Mouse (Mus musculus): ENCODE results near the gene Foxo1. TPM values are rescaled to one million over a fixed set of nuclear protein-coding genes. Genes with fewer than 3 reads are reported as not detected.

Gene Foxo1
- polyA plus RNA-seq (2016; fragmentation: Nextera tagmentation; extraction: Ambion mirVana) = 1.9 and 2.1 TPM in 2 replicates

GRCm38 (mm10) chr3:52267652-52268486, at the start of gene Foxo1:
Gene Foxo1 (plus strand): TSS chr3:52268336.
- peaks cover 82% of the 10 kb centered on the region for H3K27me3 ChIP-seq (ENCODE audit: low read depth, poor library complexity, severe bottlenecking)
- H3K27ac ChIP-seq (replicated peaks) = peak within 1 kb of the TSS; percentile 84

GRCm38 (mm10) chr3:52218864-52219263, 49.3 kb upstream of the Foxo1 start:
- no peaks in the 10 kb centered on the region for H3K36me3 ChIP-seq
- no peak overlapping the region for H3K4me3 ChIP-seq
- no peak for DNase-seq (ENCODE audit: low spot score)
- H3K27me3 ChIP-seq (ENCODE audit: low read depth, poor library complexity, severe bottlenecking) = no peaks in the 10 kb centered on the region
- WGBS = 90% methylated on average over 7 of the region's 7 CpGs
- H3K27ac ChIP-seq (replicated peaks) = no peak overlapping the region
- H3K9me3 ChIP-seq (replicated peaks) = no peaks in the 10 kb centered on the region
- no peaks in the 10 kb centered on the region for H3K4me1 ChIP-seq

More at GRCm38 (mm10) chr3:52267652-52268486, at the start of gene Foxo1:
- DNase-seq (ENCODE audit: low spot score) = peak; percentile 91
- H3K4me3 ChIP-seq = peak within 1 kb of the TSS; percentile 82
- WGBS = under 1% methylated on average over 85 of the region's 85 CpGs
- peaks cover 36% of the 10 kb centered on the region for H3K4me1 ChIP-seq
- no peaks in the 10 kb centered on the region for H3K36me3 ChIP-seq
- H3K9me3 ChIP-seq (replicated peaks) = no peaks in the 10 kb centered on the region

DNA sequence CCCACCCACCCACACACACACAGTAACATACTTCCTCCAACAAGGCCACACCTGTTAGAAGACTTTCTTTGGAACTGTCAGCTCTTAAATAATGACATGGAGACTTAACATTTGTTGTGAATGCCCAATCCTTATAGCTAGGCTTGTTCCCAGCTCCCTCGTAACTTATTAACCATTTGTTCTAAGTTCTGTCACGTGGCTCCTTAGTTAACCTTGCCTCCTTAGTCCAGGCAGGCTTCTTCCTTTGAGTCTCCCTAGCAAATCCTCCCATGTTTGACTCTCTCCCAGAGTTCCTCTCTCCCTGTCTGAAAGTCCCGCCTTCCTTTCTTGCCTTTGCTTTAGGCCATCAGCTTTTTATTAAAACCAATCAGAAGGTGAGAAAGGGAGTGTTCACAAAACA, 47.1 kb upstream of the Foxo1 start:
- no peaks in the 10 kb centered on the region for H3K36me3 ChIP-seq
- no peaks in the 10 kb centered on the region for H3K27me3 ChIP-seq (ENCODE audit: low read depth, poor library complexity, severe bottlenecking)
- no peak overlapping the region for H3K4me3 ChIP-seq
- H3K4me1 ChIP-seq = no peaks in the 10 kb centered on the region
- no peak overlapping the region for H3K27ac ChIP-seq (replicated peaks)
- no peak for DNase-seq (ENCODE audit: low spot score)
- 83% methylated on average over 3 of the region's 3 CpGs for WGBS
- H3K9me3 ChIP-seq (replicated peaks) = no peaks in the 10 kb centered on the region

DNA sequence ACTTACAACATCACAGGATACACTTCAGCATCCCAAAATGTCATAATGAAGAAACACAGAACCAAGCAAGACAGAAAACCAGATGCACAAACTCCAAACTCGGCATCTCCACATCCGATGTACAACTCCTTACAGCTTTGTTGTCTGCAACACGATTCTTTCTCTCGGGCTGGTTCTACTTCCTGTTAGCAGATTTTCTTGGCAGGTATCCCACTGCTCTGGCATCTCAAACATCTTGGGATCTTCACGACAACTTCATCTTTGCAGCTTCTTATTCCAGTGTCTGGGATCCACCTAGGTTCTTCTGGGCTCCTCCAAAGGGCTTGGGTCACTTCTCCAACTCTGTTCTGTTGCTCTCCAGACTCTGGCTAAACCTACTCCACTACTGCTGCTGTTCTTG, 46.2 kb upstream of the Foxo1 start:
- Histone ChIP-seq H3K27ac (replicated peaks) (no peak overlapping the region), H3K4me1 (no peaks in the 10 kb centered on the region), H3K9me3 (replicated peaks) (no peaks in the 10 kb centered on the region), H3K4me3 (no peak overlapping the region), H3K27me3 (ENCODE audit: low read depth, poor library complexity, severe bottlenecking) (no peaks in the 10 kb centered on the region), H3K36me3 (no peaks in the 10 kb centered on the region)
- DNase-seq (ENCODE audit: low spot score) = no peak
- WGBS = 82% methylated on average over 5 of the region's 5 CpGs

- H3K36me3 ChIP-seq = no peaks in the 10 kb centered on the region
- H3K27me3 ChIP-seq (ENCODE audit: low read depth, poor library complexity, severe bottlenecking) = no peaks in the 10 kb centered on the region
- DNase-seq (ENCODE audit: low spot score) = no peak
- WGBS = 89% methylated on average over 4 of the region's 4 CpGs
- no peaks in the 10 kb centered on the region for H3K4me1 ChIP-seq
- no peaks in the 10 kb centered on the region for H3K9me3 ChIP-seq (replicated peaks)
- no peak overlapping the region for H3K4me3 ChIP-seq
- no peak overlapping the region for H3K27ac ChIP-seq (replicated peaks)
These were observed 31.6 kb upstream of the Foxo1 start for GRCm38 (mm10) chr3:52236488-52236887.

DNA sequence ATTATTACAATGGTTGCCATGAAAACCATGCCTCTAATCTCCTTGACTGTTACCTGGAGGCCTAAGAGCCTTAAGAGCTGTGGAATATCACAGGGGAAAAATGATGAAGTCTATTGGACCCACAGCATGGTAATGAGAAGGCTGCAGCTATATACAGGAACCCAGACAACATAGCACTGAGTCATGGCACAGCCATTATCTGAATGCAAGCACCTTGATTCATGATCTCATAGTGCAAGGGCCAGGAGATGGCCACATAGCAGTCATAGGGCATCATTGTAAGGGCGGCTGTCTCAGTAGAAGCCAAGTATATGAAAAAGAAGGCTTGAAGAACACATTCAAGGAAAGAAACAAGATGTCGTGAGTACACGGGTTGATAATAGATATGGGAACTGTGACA, 31.0 kb upstream of the Foxo1 start:
- Histone ChIP-seq H3K9me3 (replicated peaks) (no peaks in the 10 kb centered on the region), H3K36me3 (no peaks in the 10 kb centered on the region), H3K27me3 (ENCODE audit: low read depth, poor library complexity, severe bottlenecking) (no peaks in the 10 kb centered on the region), H3K27ac (replicated peaks) (no peak overlapping the region), H3K4me1 (no peaks in the 10 kb centered on the region), H3K4me3 (no peak overlapping the region)
- no peak for DNase-seq (ENCODE audit: low spot score)
- 91% methylated on average over 3 of the region's 3 CpGs for WGBS

DNA sequence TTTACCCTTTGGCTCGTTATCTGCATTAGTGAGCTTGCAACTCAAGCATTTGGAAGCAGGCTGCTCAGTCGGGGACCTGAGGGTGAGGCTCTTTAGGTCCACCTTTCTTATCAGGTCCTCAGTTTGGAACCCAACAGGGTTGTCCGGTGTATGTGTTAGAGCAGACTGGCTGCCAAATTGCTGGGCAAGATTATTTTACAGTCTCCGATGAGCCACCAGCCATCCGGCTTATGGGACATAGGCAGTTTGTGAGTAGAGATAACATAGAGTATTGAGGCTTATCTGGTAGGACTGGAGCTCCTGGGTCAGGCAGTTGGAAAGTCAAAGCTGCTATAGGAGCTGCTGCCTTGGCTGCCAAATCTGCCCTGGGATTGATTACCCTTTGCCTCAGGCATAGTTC, 27.1 kb upstream of the Foxo1 start:
- Histone ChIP-seq H3K27ac (replicated peaks) (no peak overlapping the region), H3K9me3 (replicated peaks) (no peaks in the 10 kb centered on the region), H3K4me1 (no peaks in the 10 kb centered on the region), H3K36me3 (no peaks in the 10 kb centered on the region), H3K27me3 (ENCODE audit: low read depth, poor library complexity, severe bottlenecking) (no peaks in the 10 kb centered on the region), H3K4me3 (no peak overlapping the region)
- WGBS = 85% methylated on average over 5 of the region's 5 CpGs
- no peak for DNase-seq (ENCODE audit: low spot score)

DNA sequence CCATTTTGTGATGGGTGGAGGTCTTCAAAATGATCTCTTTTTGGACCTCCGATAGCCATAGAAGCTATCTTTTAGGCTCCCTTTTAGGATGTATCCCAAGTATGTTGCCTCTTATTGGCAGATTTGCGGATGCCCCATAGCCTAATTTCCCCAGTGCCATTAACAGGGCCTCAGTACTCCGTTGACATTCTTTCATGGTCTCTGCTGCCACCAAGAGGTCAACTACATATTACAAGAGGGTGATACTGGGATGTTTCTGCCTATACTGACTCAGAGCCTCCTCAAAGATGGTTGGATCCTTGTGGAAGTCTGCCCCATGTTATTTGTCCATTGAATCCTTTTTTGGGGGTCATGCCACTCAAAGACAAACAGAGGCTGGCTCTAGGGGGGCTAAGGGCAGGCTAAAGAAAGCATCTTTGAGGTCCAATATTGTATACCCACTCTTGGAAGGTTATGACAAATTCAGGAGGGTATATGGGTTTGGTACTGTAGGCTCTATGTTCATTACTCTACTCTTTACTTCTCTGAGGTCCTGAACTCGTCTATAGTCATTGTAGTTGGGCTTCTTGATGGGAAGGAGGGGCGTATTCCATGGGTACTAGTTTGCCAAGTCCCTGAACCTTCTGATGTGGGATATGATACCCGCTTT, 25.6 kb upstream of the Foxo1 start:
- Histone ChIP-seq H3K27ac (replicated peaks) (no peak overlapping the region), H3K4me1 (no peaks in the 10 kb centered on the region), H3K27me3 (ENCODE audit: low read depth, poor library complexity, severe bottlenecking) (no peaks in the 10 kb centered on the region), H3K36me3 (no peaks in the 10 kb centered on the region), H3K4me3 (no peak overlapping the region), H3K9me3 (replicated peaks) (no peaks in the 10 kb centered on the region)
- peak; percentile 64 for DNase-seq (ENCODE audit: low spot score)
- 44% methylated on average over 6 of the region's 6 CpGs for WGBS

DNA sequence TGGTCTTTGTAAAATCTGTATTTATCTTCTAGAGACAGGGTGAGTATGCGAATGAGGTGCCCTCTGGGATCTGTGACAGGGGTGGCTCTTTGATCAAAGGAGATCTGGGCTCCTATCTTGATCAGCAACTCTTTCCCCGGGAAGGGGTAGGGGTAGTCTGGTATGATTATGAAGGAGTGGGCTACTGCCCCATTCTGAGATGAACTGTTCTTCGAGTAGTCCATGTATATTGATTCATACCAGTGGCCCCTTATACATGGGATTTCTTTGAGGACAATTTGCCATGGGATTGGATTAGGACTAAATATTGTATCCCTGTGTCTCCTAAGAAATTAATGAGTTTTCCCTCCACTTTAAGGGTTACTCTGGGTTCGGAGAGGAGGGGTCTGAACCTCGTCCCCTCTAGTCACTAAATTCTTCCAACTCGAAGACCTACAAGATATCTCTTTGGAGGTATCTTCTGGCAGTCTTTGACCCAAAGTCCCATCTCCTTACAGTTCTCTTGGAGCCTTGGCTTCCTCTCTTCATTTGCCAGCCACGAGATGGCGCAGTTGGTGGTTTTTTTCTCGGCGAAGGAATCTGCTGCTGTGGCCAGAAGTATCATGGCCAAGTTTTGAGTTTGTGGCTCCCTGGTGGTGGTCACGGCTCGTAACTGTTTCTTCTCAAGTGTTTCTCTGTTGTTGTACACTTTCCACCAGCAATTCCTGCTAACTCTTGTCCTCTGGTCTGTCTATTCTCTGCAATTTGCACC, 24.7 kb upstream of the Foxo1 start:
- H3K4me1 ChIP-seq = no peaks in the 10 kb centered on the region

DNA sequence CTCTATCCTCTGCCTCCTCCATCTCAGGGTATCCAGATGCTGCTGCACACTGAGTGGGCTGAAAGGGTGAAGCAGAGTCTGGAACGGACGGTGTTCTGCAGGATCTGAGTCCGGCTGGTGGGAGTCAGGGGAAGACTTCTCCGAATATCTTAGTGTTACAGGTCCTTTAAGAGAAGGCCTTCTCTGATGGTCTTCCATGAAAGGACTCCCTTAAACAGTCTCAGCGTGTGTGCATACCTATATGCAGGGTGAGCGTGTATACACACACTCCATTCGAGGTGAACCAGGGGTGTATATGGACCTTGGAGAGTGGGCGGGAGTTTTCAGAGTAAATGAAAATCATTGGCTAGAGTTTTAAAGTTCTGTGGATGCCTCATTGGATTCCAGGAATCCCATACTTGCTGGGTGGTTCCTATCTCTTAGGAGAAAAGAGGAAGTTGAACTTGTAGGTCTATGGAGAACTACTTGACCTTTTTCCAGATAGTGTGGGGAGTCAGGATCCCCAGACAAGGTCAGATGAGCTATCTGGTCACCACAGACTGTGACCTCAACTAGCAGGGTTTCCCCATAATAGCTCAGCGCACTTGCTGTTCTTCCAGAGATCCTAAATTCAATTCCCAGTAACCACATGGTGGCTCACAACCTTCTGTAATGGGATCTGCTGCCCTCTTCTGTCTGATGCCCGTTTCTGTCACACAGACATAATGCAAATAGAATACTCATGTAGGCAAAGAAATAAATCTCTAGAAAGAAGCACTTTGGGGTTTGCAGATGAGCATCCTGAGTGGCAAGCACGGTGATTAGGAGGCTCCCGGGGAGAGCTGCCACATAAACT, 21.9 kb upstream of the Foxo1 start:
- H3K4me1 ChIP-seq = no peaks in the 10 kb centered on the region
- no peak overlapping the region for H3K4me3 ChIP-seq
- no peaks in the 10 kb centered on the region for H3K36me3 ChIP-seq
- 82% methylated on average over 12 of the region's 12 CpGs for WGBS
- H3K27me3 ChIP-seq (ENCODE audit: low read depth, poor library complexity, severe bottlenecking) = no peaks in the 10 kb centered on the region
- no peak overlapping the region for H3K27ac ChIP-seq (replicated peaks)
- DNase-seq (ENCODE audit: low spot score) = no peak
- no peaks in the 10 kb centered on the region for H3K9me3 ChIP-seq (replicated peaks)

More for the DNA sequence above, 24.7 kb upstream of the Foxo1 start:
- Histone ChIP-seq H3K27me3 (ENCODE audit: low read depth, poor library complexity, severe bottlenecking) (no peaks in the 10 kb centered on the region), H3K36me3 (no peaks in the 10 kb centered on the region), H3K27ac (replicated peaks) (no peak overlapping the region), H3K9me3 (replicated peaks) (no peaks in the 10 kb centered on the region), H3K4me3 (no peak overlapping the region)
- peak; percentile 47 for DNase-seq (ENCODE audit: low spot score)
- 65% methylated on average over 12 of the region's 12 CpGs for WGBS

GRCm38 (mm10) chr3:52251184-52251583, 17.0 kb upstream of the Foxo1 start:
- H3K27ac ChIP-seq (replicated peaks) = no peak overlapping the region
- no peak for DNase-seq (ENCODE audit: low spot score)
- WGBS = 44% methylated on average over 1 of the region's 1 CpGs
- H3K9me3 ChIP-seq (replicated peaks) = no peaks in the 10 kb centered on the region
- no peaks in the 10 kb centered on the region for H3K36me3 ChIP-seq
- H3K4me1 ChIP-seq = no peaks in the 10 kb centered on the region
- 0 out of 2 replicates have a peak, but pooled peaks cover 7% of the 10 kb centered on the region for H3K27me3 ChIP-seq (ENCODE audit: low read depth, poor library complexity, severe bottlenecking)
- H3K4me3 ChIP-seq = no peak overlapping the region

Data from midbrain, embryonic 10.5 days (tissue).